Mouse (Mus musculus): ENCODE results near the gene Traf5.

Gene Traf5

DNA sequence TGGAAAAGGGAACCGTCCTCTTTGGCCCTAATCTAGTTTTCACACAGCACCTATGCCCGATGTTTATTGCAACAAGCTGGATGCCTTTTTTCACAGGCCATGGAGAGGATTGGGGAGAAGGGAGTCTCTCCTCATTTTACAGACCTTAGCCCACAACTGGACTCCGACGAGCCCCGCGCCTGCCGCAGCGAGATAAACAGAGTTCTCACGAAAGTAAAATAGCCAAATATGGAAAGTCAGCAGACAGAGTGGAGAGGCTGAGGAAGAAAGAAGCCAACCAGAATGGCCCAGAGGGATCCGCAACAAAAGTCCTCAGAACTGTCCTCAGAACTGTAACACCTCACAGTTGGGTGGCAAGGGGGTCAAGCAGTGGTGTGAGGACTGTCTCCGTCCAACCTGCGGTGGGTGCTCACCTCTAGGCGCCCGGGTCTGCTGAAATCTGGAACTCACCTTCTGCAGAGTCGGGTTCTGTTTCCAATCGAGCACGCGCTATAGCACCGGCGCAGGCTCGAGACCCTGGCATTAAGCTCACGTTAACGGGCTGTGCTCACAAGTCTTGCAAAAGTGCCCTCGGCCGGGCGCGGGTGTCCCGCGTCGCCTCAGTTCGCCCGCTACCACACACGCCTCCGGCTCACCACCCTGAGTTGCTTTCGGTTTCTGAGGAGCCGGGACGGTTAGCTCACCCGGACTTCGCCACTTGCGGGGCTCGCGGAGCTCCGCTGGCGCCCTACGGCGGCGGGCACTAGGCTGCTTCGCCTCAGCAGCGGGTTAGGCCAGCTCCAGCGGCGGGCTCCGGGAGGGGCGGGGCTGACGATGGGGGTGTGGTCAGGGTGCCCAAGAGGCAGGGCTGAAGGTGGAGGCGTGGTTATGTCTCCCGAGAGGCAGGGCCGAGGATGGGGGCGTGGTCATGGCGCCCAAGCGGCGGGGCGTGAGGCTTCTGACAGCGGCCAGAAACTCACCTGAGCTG lies at the start of gene Traf5:
Traf5 (minus strand) TSS at position 754 of the 967 bp plus-strand sequence.
- peak; percentile 100 for DNase-seq

DNA sequence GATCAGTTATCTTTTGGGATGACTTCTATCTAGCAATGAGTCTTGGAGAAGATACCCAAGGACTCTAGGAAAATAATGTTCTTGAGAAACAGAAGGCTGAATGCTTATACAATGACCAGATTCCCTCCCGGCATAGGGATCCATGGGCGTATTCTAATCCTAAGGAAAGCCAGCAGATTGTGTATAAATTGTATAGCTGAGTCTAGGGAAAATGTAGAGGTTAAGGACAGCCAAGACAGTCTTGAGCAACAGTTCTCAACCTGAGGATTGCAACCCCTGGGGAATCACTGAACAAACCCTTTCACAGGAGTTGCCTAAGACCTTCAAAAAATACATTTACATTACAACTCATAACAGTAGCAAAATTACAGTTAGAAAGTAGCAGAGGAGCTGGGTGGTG lies 48.0 kb upstream of the Traf5 start:
- DNase-seq, result no peak

DNA sequence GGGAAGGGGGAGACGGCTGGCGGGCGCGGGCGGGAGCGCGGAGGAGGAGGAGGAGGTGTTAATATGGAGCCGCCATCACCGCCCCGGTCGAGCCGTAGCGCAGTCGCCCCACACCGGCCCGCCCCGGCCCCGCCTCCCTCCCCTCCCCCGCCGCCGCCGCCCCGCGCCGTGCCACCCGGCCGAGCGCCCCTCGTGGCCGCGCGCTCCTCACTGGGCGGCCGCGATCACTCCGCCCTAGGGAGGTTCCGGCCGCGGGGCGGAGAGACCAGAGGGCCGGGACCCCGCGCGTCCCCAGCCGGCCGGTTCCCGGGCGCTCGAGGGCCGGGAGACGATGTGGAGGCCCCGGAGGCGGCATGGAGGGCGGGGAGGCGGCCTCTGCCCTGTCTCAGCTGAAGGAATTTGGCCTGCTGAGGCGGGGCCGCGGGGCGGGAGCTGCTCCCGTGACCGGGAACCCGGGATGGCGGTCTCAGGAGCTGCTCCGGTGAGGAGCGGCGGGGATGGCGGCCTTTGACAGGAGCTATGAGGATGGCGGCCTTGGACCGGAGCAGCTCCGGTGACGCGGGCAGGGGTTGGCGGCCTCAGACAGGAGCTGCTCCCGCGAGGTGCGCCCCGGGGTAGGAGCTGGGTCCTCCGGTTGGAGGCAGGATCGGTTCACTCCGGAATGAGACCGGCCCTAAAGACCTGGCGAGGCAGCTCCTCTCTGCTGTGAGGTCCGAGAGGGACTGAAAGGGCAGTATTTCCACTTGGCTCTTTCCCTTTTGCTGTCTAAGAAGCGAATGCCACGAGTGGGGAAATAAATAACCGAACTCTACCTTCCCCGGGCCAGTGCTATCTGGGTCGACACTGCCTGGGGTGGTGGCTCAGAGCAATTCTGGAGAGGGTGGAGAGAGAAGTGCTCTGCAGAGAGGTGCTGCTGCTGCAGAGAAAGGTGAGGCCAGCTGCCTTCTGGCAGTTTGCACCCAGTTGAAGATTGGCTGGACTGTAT lies 45.9 kb upstream of the Traf5 start, which contains the start of gene Rcor3:
Rcor3 (minus strand) TSS at position 137 of the 985 bp plus-strand sequence.
- peak; percentile 90 for DNase-seq

DNA sequence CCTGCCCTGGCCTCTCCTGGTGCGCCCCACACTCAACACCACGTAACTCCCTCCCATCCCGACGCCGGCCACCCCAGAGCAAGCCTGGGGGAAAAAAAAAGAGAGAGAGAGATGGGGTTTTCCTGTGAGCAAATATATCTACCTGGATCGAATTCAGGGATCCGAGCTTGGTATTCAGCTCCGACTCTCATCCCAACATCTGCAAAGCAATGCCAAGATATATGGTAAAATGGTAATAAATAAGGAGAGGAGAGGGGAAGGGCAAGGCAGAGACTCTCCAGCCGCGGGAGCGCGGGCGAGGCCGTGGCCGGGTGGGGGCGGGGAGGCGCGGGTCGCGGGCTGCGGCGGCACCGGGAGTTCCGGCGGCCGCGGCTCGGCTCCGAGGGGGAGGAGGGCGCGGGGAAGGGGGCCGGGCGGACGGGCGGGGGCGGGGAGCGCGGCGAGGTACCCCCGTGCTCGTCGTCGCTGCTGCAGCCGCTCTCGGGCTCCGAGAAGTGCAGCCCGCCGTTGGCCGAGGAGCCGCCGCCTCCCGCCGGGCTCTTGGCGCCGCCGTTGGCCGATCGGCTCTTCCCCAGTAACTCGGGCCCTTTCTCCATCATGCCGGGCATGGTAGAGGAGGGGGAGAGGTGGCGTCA lies 45.0 kb upstream of the Traf5 start:
- peak; percentile 64 for DNase-seq

DNA sequence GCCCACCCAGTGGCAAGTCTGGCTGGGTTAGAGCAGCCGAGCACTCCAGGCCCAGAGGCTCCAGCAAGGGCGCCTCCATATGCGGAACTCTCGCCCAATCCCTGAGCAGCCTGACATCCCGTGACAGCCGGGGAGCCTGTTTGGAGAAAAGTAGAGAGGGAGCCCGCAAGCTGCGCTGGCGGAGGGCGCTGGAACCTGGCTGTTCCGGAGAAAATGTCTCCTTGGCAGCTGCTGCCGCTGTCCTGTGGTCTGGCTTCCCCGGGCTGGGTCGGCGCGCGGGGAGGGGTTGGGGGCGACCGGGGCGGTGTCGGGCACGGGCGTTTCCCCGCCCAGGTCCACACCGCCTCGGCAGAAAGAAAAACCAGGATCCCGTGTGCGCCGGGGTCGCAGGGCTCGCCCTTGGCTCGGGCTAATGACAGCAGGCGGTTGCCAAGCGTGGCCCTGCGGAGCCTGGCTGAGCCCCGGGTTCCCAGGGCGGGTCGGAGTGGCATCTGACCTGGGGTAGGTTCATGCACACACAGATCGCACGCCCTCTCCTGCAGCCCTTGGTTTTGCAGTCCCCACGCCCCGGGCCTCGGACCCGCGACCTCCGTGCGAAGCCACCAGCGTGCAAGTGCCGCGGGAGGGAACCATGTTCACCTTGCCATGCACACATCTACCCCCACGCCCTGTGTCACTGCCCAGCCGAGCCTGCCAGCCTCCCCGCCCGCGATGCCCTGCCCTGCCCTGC lies 44.4 kb upstream of the Traf5 start:
- peak; percentile 83 for DNase-seq

DNA sequence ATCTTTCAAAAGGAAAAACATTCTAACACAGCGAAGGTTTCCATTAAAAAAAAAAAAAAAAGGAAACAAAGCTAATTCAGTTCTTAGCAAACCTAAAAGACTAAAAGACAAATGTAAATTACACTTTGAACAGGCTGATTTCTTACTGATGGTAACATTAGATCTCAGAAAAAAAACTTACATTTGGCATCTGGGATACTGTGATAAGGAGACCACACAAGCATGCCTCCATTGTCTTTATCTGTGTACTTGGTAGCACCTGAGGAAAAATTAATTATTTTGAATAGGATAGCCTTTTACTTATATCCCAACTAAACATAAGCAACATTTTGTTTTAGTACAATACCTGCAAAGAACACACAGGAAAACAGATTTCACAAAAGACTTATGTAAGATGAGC lies 37.8 kb upstream of the Traf5 start:
- DNase-seq, result no peak

DNA sequence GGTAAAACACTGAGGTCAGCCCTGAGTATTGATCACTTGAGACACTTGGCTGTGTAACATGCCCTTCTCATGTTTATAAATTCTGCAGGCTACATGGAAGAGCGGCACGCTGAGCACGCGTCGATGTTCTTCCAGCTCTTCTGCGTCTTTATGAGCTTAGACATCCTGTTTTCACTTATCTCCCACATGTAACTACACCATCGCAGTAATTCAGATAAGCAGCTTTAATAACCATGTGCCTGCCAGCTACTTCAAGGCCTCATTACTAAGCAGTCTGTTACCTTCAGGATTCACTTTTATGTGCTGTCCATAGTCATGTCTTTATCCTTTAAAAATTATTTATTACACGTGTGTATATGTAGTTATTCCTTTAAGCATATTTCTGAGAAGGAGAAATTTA lies 36.0 kb upstream of the Traf5 start:
- DNase-seq, result no peak

DNA sequence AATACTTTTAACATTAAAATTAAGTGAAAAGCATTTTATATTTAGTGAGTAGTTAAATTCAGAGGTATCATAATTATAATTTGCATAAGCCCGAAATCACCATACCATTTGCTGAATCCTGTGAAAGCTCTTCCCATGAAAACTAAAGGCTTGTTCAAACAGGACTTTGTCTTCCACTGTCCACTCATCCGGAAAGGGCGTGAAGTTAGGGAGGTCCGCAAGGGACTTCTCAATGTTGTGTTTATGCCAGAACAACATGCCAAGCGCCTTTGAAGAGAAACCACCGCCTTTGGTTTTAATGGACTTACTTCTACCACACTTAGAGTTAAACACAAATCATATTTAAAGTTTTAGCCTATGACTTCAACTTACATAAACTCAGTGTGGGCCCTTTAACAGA lies 33.4 kb upstream of the Traf5 start:
- DNase-seq, result no peak

DNA sequence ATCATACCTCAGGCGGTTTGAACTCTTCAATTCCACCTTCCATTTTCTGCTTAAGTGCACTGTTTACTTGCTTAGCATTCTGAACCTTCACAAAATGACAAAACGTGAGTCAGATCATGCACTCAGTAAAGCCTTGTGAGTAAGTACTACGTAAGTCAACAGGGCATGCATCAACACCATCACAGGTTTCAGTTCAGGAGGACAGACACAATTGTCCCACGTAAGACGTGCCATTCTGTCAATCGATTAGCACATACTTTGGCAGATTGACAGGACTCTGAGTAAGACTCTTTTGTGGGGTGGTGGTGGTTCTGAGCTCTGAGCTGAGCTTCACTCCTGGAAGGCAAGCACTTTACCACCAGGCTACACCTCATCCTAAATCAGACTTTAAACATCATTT lies 23.9 kb upstream of the Traf5 start:
- no peak for DNase-seq

DNA sequence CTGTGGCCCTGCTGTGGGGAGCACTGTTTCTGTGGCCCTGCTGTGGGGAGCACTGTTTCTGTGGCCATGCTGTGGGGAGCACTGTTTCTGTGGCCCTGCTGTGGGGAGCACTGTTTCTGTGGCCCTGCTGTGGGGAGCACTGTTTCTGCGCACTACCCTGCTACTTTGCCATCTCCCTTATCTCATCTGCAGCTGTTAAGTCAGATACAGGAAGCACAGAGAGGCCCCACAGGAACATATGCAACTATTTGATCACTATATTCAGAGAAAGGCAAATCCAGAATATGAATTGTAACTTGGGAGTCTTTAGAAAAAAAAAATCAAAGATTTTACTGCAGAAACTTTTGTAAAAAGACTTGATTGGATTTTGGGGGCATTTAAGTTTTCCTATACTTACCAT lies 23.0 kb upstream of the Traf5 start:
- DNase-seq, result peak; percentile 33

DNA sequence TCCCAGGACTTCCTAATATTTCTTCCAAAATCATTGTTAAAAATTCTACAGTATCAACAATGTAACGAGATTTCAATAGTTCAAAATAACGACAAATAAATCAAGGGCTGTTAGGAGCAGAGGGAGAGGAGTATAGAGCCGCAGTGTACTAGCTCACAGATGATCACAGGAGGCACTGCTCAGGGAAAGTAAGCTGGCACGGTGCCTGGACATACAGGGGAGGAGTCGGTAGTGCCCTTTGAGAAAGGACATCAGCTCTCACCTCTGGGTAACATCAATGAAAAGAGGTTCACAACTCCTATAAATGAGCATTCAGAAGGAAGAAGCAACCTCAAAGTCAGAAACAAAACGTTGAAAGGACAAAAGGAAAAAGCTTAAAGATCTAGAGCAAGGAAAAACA lies 16.8 kb upstream of the Traf5 start:
- DNase-seq, result no peak

DNA sequence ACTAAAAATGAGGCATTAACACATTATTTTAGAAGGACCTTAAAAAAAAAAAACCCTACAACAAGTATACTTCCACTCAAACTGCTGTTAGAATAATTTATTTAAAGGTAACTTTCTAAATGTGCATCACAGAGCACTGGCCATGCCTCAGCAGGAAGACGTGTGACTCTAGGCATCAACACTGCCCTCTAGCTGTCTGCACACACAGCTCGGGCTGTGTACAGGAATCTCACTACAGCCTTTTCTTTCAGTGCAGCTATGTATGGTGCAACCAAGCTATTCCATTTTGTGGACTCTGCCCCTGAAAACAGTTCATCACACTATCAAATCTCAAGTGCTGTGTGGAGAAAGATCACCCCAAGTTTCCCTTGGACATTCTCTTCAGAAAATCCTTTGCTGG lies 15.0 kb upstream of the Traf5 start:
- peak; percentile 42 for DNase-seq

DNA sequence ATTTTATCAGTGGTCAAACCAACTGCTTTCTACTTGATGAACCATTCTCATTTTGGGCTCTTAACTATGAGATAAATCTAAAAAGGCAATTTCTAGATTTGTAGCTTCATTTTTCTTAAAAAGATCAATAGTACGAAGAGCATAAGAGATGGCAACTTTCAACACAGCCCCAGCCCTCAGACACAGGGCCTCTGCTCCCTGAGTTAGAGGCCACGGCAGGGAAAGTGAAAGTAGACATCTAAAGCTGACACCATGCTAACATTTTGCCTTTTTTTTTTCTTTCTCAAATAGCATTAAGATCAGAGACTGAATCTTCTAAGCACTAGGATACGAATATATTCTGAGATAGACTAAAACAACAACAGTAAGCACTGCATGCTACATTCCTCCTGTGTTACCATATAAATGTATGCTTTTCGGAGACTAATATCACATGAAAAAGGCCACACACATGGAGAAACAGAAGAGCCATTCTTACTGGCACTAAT lies 13.6 kb upstream of the Traf5 start:
- DNase-seq, result no peak

DNA sequence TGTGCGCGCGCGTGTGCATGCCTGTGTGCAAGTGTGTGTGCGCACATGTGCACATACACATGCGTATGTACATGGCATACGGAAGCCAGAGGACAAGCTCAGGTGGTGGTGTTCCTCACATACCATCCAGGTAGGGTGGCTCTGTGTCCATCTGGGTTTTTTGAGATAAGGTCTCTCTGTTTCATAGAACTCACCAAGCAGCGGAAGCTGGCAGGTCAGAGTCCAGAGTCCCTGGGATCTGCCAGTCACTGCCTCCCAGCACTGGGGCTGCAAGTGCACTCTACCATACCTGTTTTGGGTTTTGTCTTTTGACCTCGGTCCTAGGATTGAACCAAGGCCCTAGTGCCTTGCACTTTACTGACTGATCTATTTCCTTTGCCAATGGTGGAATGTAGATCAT lies 11.7 kb upstream of the Traf5 start:
- DNase-seq, result peak; percentile 27

DNA sequence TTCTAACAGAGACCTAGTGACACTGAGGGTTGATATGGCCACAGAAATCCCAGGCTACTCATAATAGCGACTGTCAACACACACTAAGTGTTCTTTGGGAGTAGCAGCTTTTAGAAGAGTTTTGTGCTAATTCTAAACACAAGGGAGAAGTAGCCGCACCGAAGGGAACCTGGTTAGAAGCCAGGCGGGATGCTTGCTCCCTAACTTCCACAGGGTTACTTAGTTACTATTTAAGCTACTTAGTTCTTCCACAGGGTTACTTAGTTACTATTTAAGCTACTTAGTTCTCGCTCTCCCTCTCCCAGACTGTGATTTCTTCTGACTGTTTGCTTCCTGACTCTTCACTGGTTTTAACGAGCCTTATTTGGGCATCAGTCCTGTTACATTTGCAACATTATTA lies 10.8 kb upstream of the Traf5 start:
- DNase-seq, result no peak

DNA sequence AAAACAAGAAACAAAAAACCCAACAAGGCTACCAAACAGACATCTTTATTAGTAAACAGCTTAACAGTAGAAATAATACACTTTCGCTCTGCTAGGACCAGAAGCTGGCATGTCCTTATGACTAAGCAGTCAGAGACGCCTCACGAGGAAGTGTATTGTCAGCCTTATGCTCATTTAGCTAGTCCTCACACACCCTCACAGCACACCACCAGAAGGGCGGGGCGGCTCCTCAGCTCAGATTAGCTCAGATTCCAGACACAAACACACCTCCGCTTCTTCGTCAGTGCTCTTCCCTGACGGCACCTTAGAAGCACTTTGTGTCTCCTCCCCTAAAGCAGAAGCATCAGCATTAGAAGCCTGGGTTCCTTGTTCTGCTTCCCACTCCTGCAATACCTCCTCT lies 9.0 kb upstream of the Traf5 start:
- no peak for DNase-seq

DNA sequence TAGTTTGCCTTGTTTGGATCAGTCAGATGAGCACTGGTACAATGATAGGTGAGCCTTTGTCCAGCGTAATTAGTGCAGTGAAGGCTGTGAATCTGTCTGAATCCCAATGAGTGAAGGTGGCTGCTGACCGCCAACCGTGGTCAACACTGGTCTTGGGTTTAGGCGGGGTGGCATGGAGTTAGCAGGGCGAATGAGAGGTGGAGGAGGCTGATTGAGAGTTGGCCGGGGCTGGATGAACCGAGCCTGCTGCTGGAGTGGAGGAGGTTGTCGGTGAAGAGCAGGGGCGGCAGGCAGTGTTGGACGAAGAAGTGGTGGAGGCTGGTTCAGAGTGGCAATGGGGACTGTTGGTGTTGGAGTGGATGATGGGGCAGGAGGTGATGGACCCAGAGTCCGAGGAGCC lies 8.4 kb upstream of the Traf5 start:
- DNase-seq, result no peak

DNA sequence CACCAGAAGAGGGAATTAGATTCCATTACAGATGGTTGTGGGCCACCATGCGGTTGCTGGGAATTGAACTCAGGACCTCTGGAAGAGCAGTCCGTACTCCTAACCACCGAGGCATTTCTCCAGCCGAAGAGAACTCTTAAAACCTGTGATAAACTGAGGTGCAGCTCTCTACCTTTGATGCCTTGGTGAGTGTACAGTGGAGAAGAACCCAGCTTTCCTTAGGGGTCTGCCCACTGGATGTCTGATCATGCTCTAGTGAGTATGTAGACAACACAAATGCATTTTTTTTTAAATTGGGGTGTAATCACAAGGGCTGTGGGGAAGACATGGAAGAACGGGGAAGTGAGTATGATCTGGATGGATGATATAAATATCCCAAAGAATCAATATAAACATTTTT lies 3.3 kb upstream of the Traf5 start:
- no peak for DNase-seq

DNA sequence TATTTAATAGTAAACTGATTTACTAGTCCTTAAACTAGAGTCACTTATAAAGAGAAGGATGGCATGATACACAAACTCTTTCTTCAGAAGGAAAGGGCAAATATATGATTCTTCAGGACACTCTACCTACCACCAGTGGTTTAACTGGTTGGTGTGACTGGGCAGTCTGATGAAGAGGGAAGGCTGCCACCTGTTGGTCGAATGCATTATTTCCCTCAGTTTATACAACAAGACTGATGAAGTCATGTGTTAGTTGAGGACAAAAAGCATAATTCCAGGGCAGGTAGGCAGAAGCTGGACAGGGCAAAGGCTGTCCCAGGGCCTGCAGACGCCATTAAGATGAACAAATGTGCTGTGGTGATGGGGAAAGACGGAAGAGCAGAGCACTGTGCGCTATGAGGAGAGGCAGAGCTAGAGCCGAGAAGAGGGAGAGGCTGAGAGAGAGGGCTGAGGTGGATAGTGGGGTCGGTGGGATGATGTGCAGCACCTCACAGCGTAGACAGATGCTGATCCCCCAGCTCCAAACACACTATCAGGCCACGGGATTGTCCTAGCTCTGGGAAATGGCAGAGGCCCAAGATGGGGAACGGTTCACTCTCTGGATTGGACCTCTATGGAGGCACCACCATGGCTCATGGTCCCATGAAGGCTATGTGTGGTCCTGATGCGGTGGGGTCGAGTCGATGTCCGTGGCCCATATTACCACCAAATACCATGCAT lies 2.3 kb upstream of the Traf5 start:
- peak; percentile 70 for DNase-seq

DNA sequence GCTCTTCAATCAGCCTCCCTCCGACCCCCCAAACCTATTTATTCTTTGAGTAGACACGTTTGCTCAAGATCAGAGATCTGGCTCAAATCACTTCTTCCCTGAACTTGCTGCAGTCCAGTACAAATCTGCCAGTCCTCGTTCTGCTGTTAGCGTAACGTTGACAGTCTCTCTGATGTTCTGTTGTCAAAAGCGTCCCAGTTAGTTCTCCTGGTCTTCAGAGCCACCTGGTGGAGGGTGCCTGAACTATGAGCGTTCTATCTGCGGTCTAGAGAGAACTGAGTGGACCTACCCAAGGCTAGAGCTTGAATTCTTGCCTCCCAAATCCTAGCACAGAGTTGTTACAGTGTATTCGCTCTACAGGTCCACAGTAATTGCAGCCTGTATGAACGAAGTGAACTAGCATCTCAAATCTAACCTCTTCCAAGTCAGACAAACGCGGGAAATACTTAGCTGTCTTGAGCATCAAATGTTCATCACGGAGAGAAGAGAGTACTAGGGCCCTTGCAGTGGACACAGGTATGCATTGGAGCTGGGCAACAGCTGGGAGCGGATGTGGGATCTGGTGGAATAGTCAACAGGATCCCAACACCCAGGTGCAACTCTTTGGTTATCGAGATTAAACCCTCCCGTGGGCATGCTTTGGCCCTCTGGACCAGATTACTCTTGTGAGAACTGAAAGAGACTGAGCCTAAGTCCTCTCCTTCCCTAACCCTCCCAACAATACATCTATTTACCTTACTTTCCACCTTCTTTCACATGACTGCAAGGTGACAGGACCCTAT lies 711 bp upstream of the Traf5 start:
- DNase-seq, result peak; percentile 84
